Mouse (Mus musculus): ENCODE measurements around the gene Rras2. TPM values are rescaled to one million over a fixed set of nuclear protein-coding genes. Genes with fewer than 3 reads are reported as not detected.
A peak's percentile ranks its signal among the peaks of the same experiment; 100 is the strongest.

The Rras2 gene
- polyA plus RNA-seq, 1 experiment = 57.4 TPM

DNA sequence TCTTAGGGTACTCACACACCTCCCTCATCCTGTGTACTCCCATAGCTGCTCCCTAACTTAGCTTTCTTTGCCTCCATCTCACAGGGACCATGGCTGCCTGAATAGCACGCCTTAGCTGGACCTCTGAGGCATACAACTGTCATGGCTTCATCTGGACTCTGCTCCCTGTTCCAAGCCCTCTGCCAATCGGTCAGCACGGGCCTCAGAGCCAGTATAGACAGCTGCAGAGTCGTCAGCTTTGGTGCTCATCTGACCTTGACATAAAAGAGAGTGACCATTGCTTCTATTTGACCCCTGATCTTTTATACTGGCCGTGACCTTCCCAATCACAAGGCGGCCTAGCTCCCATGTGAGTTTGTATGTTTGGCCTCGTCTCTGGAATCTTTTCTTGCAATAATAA, 43.4 kb downstream of the Rras2 start:
- TF ChIP-seq USF1 (IDR thresholded peaks at IDR 0.05; ENCODE audit: low read depth) = no peak
- no peak for TF ChIP-seq POLR2A (IDR thresholded peaks at IDR 0.05; ENCODE audit: insufficient read length, low read depth)
- TF ChIP-seq MYOD1 (IDR thresholded peaks at IDR 0.05; ENCODE audit: control insufficient read depth in 1 of 3, insufficient read length in 2 of 3, low read depth in 2 of 3) = no peak
- TF ChIP-seq CEBPB (IDR thresholded peaks at IDR 0.05; ENCODE audit: insufficient read depth, poor library complexity, severe bottlenecking) = no peak
- no peak for TF ChIP-seq SRF (IDR thresholded peaks at IDR 0.05; ENCODE audit: control insufficient read depth, insufficient read length, low read depth)
- no peak for TF ChIP-seq MYOG (IDR thresholded peaks at IDR 0.05; ENCODE audit: control insufficient read depth in 1 of 3, insufficient read depth in 1 of 3, insufficient read length in 2 of 3, low read depth in 2 of 3)
- TF ChIP-seq E2F4 (IDR thresholded peaks at IDR 0.05; ENCODE audit: insufficient read depth) = no peak
- no peak for TF ChIP-seq REST (IDR thresholded peaks at IDR 0.05; ENCODE audit: insufficient read depth, insufficient read length)
- TF ChIP-seq POLR2AphosphoS2 (IDR thresholded peaks at IDR 0.05; ENCODE audit: insufficient read length, low read depth) = no peak
- no peak for TF ChIP-seq MAX (IDR thresholded peaks at IDR 0.05; ENCODE audit: low read depth)
- TF ChIP-seq TCF12 (IDR thresholded peaks at IDR 0.05; ENCODE audit: insufficient read depth, poor library complexity, severe bottlenecking) = no peak
- no peak for TF ChIP-seq TCF3 (IDR thresholded peaks at IDR 0.05; ENCODE audit: insufficient read length, low read depth)
- Histone ChIP-seq H3K36me3 (ENCODE audit: control insufficient read depth, insufficient read depth) (no peaks in the 10 kb centered on the region), H3ac (ENCODE audit: control insufficient read depth, insufficient read length) (no peak overlapping the region), H3K27me3 (ENCODE audit: control insufficient read depth, insufficient read depth, insufficient read length) (no peaks in the 10 kb centered on the region), H3K4me2 (ENCODE audit: low read depth) (no peak overlapping the region), H3K79me2 (ENCODE audit: control insufficient read depth, insufficient read depth) (peaks cover 70% of the 10 kb centered on the region), H3K4me3 (no peak overlapping the region)

DNA sequence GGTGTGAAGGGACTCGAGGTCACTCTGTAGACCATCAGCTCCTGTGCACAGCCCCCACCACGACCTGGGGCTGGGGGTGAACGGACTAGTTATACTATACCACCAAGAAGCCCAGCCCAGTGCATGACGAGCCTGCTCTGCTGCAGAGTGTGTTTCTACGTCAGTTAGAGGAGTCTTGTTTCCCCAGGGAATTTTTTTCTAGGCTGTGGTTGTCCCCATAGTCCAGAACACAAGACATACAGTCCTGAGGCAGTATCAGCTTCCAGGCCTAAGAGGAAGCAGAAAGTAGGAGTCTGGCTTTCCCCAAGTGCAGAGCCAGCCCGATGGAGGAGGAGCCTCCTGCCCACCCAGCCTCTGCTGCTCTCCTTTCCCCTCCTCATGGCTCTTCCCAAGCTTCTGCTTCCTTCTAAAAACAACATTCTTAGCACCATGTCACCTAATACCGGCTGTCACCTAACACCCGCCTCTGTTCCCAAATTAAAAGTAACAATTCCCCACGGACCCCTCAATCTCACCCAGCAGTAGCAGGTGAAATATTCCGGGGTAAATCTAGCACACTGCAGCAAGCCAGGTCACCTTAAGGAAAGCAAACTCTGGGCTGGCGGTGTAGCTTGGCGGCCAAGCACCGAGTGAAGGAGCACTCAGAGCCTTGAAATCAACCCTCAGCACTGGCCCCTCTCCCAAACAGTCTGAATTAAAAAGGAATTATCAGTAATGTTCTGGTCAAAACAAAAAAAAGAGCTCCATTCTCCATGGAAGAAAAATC, 45.5 kb downstream of the Rras2 start:
- no peaks in the 10 kb centered on the region for H3K27me3 ChIP-seq (ENCODE audit: control insufficient read depth, insufficient read depth, insufficient read length)
- peaks cover 66% of the 10 kb centered on the region for H3K79me2 ChIP-seq (ENCODE audit: control insufficient read depth, insufficient read depth)
- no peak overlapping the region for H3K4me3 ChIP-seq

GRCm38 (mm10) chr7:114071395-114071794, 46.2 kb downstream of the Rras2 start:
- no peak for TF ChIP-seq CEBPB (IDR thresholded peaks at IDR 0.05; ENCODE audit: insufficient read depth, poor library complexity, severe bottlenecking)
- TF ChIP-seq POLR2AphosphoS2 (IDR thresholded peaks at IDR 0.05; ENCODE audit: insufficient read length, low read depth) = no peak
- TF ChIP-seq SRF (IDR thresholded peaks at IDR 0.05; ENCODE audit: control insufficient read depth, insufficient read length, low read depth) = no peak
- peak; percentile 68 for TF ChIP-seq TCF3 (IDR thresholded peaks at IDR 0.05; ENCODE audit: insufficient read length, low read depth)
- no peak for TF ChIP-seq E2F4 (IDR thresholded peaks at IDR 0.05; ENCODE audit: insufficient read depth)
- TF ChIP-seq POLR2A (IDR thresholded peaks at IDR 0.05; ENCODE audit: insufficient read length, low read depth) = no peak
- peak; percentile 37 to 88 (median 75) for TF ChIP-seq MYOG (IDR thresholded peaks at IDR 0.05; ENCODE audit: control insufficient read depth in 1 of 3, insufficient read depth in 1 of 3, insufficient read length in 2 of 3, low read depth in 2 of 3)
- no peak for TF ChIP-seq TCF12 (IDR thresholded peaks at IDR 0.05; ENCODE audit: insufficient read depth, poor library complexity, severe bottlenecking)
- TF ChIP-seq REST (IDR thresholded peaks at IDR 0.05; ENCODE audit: insufficient read depth, insufficient read length) = no peak
- TF ChIP-seq MYOD1 (IDR thresholded peaks at IDR 0.05; ENCODE audit: control insufficient read depth in 1 of 3, insufficient read length in 2 of 3, low read depth in 2 of 3) = peak in 2 of 3 experiments; percentile 80 to 82
- Histone ChIP-seq H3K4me3 (no peak overlapping the region), H3ac (ENCODE audit: control insufficient read depth, insufficient read length) (no peak overlapping the region), H3K4me2 (ENCODE audit: low read depth) (peak overlapping the region; percentile 75), H3K27me3 (ENCODE audit: control insufficient read depth, insufficient read depth, insufficient read length) (no peaks in the 10 kb centered on the region), H3K79me2 (ENCODE audit: control insufficient read depth, insufficient read depth) (peaks cover 63% of the 10 kb centered on the region), H3K36me3 (ENCODE audit: control insufficient read depth, insufficient read depth) (no peaks in the 10 kb centered on the region)

More for the DNA sequence above, 45.5 kb downstream of the Rras2 start:
- no peak overlapping the region for H3ac ChIP-seq (ENCODE audit: control insufficient read depth, insufficient read length)
- no peak for TF ChIP-seq USF1 (IDR thresholded peaks at IDR 0.05; ENCODE audit: low read depth)
- no peaks in the 10 kb centered on the region for H3K36me3 ChIP-seq (ENCODE audit: control insufficient read depth, insufficient read depth)
- H3K4me2 ChIP-seq (ENCODE audit: low read depth) = peak overlapping the region; percentile 75

DNA sequence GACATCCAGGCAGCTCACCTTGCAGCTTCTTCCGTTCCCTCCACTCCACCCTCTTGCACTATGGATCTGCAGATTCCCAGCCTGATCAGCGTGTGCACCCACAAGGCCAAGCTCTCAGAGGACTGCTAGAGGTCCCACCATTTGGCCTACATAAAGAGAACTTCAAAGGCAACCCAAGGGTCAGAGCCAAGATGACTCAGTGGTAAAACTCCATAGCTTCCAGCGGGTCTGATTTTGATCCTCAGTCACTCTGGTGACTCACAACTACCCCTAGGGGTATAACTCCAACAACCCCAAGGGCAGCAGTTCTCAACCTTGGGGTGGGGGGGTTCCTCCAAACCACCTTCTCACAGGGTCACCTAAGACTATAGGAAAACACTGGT, 47.1 kb downstream of the Rras2 start:
- Histone ChIP-seq H3K27me3 (ENCODE audit: control insufficient read depth, insufficient read depth, insufficient read length) (no peaks in the 10 kb centered on the region), H3ac (ENCODE audit: control insufficient read depth, insufficient read length) (no peak overlapping the region), H3K4me2 (ENCODE audit: low read depth) (peak overlapping the region; percentile 18), H3K36me3 (ENCODE audit: control insufficient read depth, insufficient read depth) (no peaks in the 10 kb centered on the region), H3K79me2 (ENCODE audit: control insufficient read depth, insufficient read depth) (peaks cover 65% of the 10 kb centered on the region), H3K4me3 (no peak overlapping the region)
- TF ChIP-seq MYOG (IDR thresholded peaks at IDR 0.05; ENCODE audit: control insufficient read depth in 1 of 3, insufficient read depth in 1 of 3, insufficient read length in 2 of 3, low read depth in 2 of 3) = no peak
- no peak for TF ChIP-seq POLR2AphosphoS2 (IDR thresholded peaks at IDR 0.05; ENCODE audit: insufficient read length, low read depth)
- no peak for TF ChIP-seq SRF (IDR thresholded peaks at IDR 0.05; ENCODE audit: control insufficient read depth, insufficient read length, low read depth)
- TF ChIP-seq TCF12 (IDR thresholded peaks at IDR 0.05; ENCODE audit: insufficient read depth, poor library complexity, severe bottlenecking) = no peak
- TF ChIP-seq REST (IDR thresholded peaks at IDR 0.05; ENCODE audit: insufficient read depth, insufficient read length) = no peak
- no peak for TF ChIP-seq MYOD1 (IDR thresholded peaks at IDR 0.05; ENCODE audit: control insufficient read depth in 1 of 3, insufficient read length in 2 of 3, low read depth in 2 of 3)
- TF ChIP-seq CEBPB (IDR thresholded peaks at IDR 0.05; ENCODE audit: insufficient read depth, poor library complexity, severe bottlenecking) = no peak
- TF ChIP-seq TCF3 (IDR thresholded peaks at IDR 0.05; ENCODE audit: insufficient read length, low read depth) = no peak
- no peak for TF ChIP-seq USF1 (IDR thresholded peaks at IDR 0.05; ENCODE audit: low read depth)
- no peak for TF ChIP-seq E2F4 (IDR thresholded peaks at IDR 0.05; ENCODE audit: insufficient read depth)
- TF ChIP-seq POLR2A (IDR thresholded peaks at IDR 0.05; ENCODE audit: insufficient read length, low read depth) = no peak
- no peak for TF ChIP-seq MAX (IDR thresholded peaks at IDR 0.05; ENCODE audit: low read depth)
